Mouse (Mus musculus) MEL (cell line): ENCODE data around the gene Zfp598. TPM values are rescaled to one million over a fixed set of nuclear protein-coding genes. Genes with fewer than 3 reads are reported as not detected.

Source experiments
- DNase-seq: peaks from one replicate; pipeline ENCODE4 v3.0.0; 2011; ENCODE audit warnings: low read depth, low spot score
- H3K27ac ChIP-seq: 2 replicates; pipeline ENCODE4 v1.5.1; 2012; ENCODE audit warnings: low read depth, mild to moderate bottlenecking, control low read depth, low read length, moderate library complexity; ENCODE audit not compliant: control insufficient read depth
- H3K27me3 ChIP-seq, 2 experiments: fragments of 150-350 bp in 1 of 2; sonication (generic) in 1 of 2; 2 replicates each; pipeline ENCODE4 v1.6.1; 2012; ENCODE audit warnings: low read length in 2 of 2, mild to moderate bottlenecking in 2 of 2, improper control_type of control experiment in 1 of 2, moderate library complexity in 1 of 2; ENCODE audit not compliant: insufficient read depth in 2 of 2, control insufficient read depth in 1 of 2
- H3K36me3 ChIP-seq, 2 experiments: 2 replicates each; pipeline ENCODE4 v1.6.1; 2012 to 2014; ENCODE audit warnings: low read length in 2 of 2, improper control_type of control experiment in 1 of 2, inconsistent platforms in 1 of 2, mild to moderate bottlenecking in 1 of 2; ENCODE audit not compliant: insufficient read depth in 2 of 2, control insufficient read depth in 1 of 2
- H3K4me1 ChIP-seq, 2 experiments: fragments of 150-350 bp in 1 of 2; sonication (generic) in 1 of 2; 2 replicates each; pipeline ENCODE4 v1.6.1; 2012; ENCODE audit warnings: low read length in 2 of 2, improper control_type of control experiment in 1 of 2, mild to moderate bottlenecking in 1 of 2; ENCODE audit not compliant: insufficient read depth in 2 of 2, control insufficient read depth in 1 of 2
- H3K4me3 ChIP-seq, 2 experiments: fragments of 150-350 bp in 1 of 2; sonication (generic) in 1 of 2; 2 replicates each; pipeline ENCODE4 v1.5.1; 2012; ENCODE audit warnings: low read depth in 2 of 2, low read length in 2 of 2, mild to moderate bottlenecking in 2 of 2, moderate library complexity in 2 of 2, control low read depth in 1 of 2, improper control_type of control experiment in 1 of 2; ENCODE audit not compliant: control insufficient read depth in 1 of 2, insufficient read depth in 1 of 2
- H3K79me2 ChIP-seq: 2 replicates; pipeline ENCODE4 v1.6.1; 2012; ENCODE audit warnings: mild to moderate bottlenecking, low read length, moderate library complexity; ENCODE audit not compliant: control insufficient read depth, poor library complexity, insufficient read depth
- H3K9ac ChIP-seq: 2 replicates; pipeline ENCODE4 v1.6.1; 2012; ENCODE audit warnings: low read depth, mild to moderate bottlenecking, control low read depth, low read length, moderate library complexity; ENCODE audit not compliant: control insufficient read depth, poor library complexity, severe bottlenecking
- H3K9me3 ChIP-seq: fragments of 150-350 bp; sonication (generic); replicated peaks from 2 replicates; pipeline ENCODE4 v1.6.1; 2012; ENCODE audit warnings: mild to moderate bottlenecking, low read length, improper control_type of control experiment, moderate library complexity; ENCODE audit not compliant: insufficient read depth
- BHLHE40 ChIP-seq: IDR thresholded peaks from 2 replicates; pipeline ENCODE4 v1.6.1; 2012; ENCODE audit warnings: low read depth, mild to moderate bottlenecking, inconsistent platforms, low read length, improper control_type of control experiment, borderline replicate concordance
- E2F4 ChIP-seq: IDR thresholded peaks from 2 replicates; pipeline ENCODE4 v1.6.1; 2011; ENCODE audit warnings: low read depth, low read length, improper control_type of control experiment, borderline replicate concordance
- ELF1 ChIP-seq: IDR thresholded peaks from 2 replicates; pipeline ENCODE4 v1.6.1; 2014; ENCODE audit warnings: low read depth, mild to moderate bottlenecking, inconsistent platforms, low read length, improper control_type of control experiment, moderate library complexity
- EP300 ChIP-seq, 2 experiments: IDR thresholded peaks; 2 replicates each; pipeline ENCODE4 v1.6.1; 2011; ENCODE audit warnings: improper control_type of control experiment in 2 of 2, low read length in 2 of 2, low read depth in 1 of 2, mild to moderate bottlenecking in 1 of 2
- JUND ChIP-seq: IDR thresholded peaks from 2 replicates; pipeline ENCODE4 v1.6.1; 2011; ENCODE audit warnings: low read depth, mild to moderate bottlenecking, improper control_type of control experiment, low read length
- KAT2A ChIP-seq: conservative IDR thresholded peaks from 2 replicates; pipeline ENCODE4 v1.6.1; 2012; ENCODE audit warnings: low read depth, low read length, improper control_type of control experiment, inconsistent platforms
- MAX ChIP-seq: IDR thresholded peaks from 2 replicates; pipeline ENCODE4 v1.6.1; 2011; ENCODE audit warnings: low read length, improper control_type of control experiment
- MXI1 ChIP-seq: IDR thresholded peaks from 2 replicates; pipeline ENCODE4 v1.6.1; 2011; ENCODE audit warnings: mild to moderate bottlenecking, low read depth, low read length, improper control_type of control experiment
- MYB ChIP-seq: IDR thresholded peaks from 2 replicates; pipeline ENCODE4 v1.6.1; 2011; ENCODE audit warnings: mild to moderate bottlenecking, low read depth, low read length, improper control_type of control experiment
- POLR2AphosphoS2 ChIP-seq: IDR thresholded peaks from 2 replicates; pipeline ENCODE4 v1.6.1; 2011; ENCODE audit warnings: low read length, improper control_type of control experiment
- RAD21 ChIP-seq: IDR thresholded peaks from 2 replicates; pipeline ENCODE4 v1.6.1; 2011; ENCODE audit warnings: mild to moderate bottlenecking, low read depth, low read length, improper control_type of control experiment
- SIN3A ChIP-seq: IDR thresholded peaks from 2 replicates; pipeline ENCODE4 v1.6.1; 2012; ENCODE audit warnings: low read length, improper control_type of control experiment, inconsistent platforms
- SMC3 ChIP-seq: IDR thresholded peaks from 2 replicates; pipeline ENCODE4 v1.6.1; 2011; ENCODE audit warnings: low read depth, low read length, improper control_type of control experiment
- TAL1 ChIP-seq: IDR thresholded peaks from 2 replicates; pipeline ENCODE4 v1.6.1; 2012; ENCODE audit warnings: mild to moderate bottlenecking, inconsistent platforms, low read length, moderate library complexity, mixed read lengths
- TBP ChIP-seq: IDR thresholded peaks from 2 replicates; pipeline ENCODE4 v1.8.0; 2011; ENCODE audit warnings: low read depth, low read length, improper control_type of control experiment
- USF1 ChIP-seq: IDR thresholded peaks from 2 replicates; pipeline ENCODE4 v1.6.1; 2014; ENCODE audit warnings: low read depth, mild to moderate bottlenecking, inconsistent platforms, low read length, improper control_type of control experiment, moderate library complexity
- ZC3H11A ChIP-seq: IDR thresholded peaks from 2 replicates; pipeline ENCODE4 v1.6.1; 2012; ENCODE audit warnings: low read depth, mild to moderate bottlenecking, inconsistent platforms, low read length, improper control_type of control experiment
- ZNF384 ChIP-seq: IDR thresholded peaks from 2 replicates; pipeline ENCODE4 v1.6.1; 2012; ENCODE audit warnings: low read depth, mild to moderate bottlenecking, inconsistent platforms, low read length, improper control_type of control experiment
- polyA plus RNA-seq, 2 experiments: library from polyadenylated mRNA; stranded (reverse) in 1 of 2; unstranded in 1 of 2; fragments of >175 nt in 1 of 2; fragments of >200 nt in 1 of 2; gene quantifications; 2 replicates each; pipeline versions ENCODE4 v1.2.1 to v1.2.4; 2012; ENCODE audit warnings: low replicate concordance in 2 of 2, low read depth in 1 of 2; ENCODE audit not compliant: insufficient read length in 2 of 2, insufficient read depth in 1 of 2, missing spikeins in 1 of 2
- total RNA-seq: library from RNA; depleted of rRNA; stranded (reverse); fragments of 300-350 nt; gene quantifications from 2 replicates; pipeline ENCODE4 v1.2.3, GENCODE M21; 2012

The Zfp598 gene
- total and polyA plus RNA-seq, 3 experiments = 22.2 to 80.4 (median 59.0) TPM

- Histone ChIP-seq H3K27ac (peak overlapping the region; percentile 74), H3K9ac (peak overlapping the region; percentile 79), H3K36me3 (peaks cover 5 to 15% of the 10 kb centered on the region in 2 experiments; a peak in 3 of 4 replicates), H3K4me1 (peaks cover 0 to 12% of the 10 kb centered on the region in 2 experiments; a peak in 3 of 4 replicates), H3K4me3 (peak overlapping the region; percentile 70 to 85), H3K27me3 (no peaks in the 10 kb centered on the region), H3K79me2 (peaks cover 47% of the 10 kb centered on the region), H3K9me3 (no peaks in the 10 kb centered on the region)
- DNase-seq = peak; percentile 76
- no peak for TF ChIP-seq ZC3H11A
- TF ChIP-seq SIN3A = peak; percentile 10; the same call in 1 of the 2 replicates
- TF ChIP-seq JUND = 0 out of 2 replicates have a peak, but pooled peaks have one; percentile 21
- TF ChIP-seq EP300 (IDR thresholded peaks at IDR 0.05; ENCODE audit: low read depth in 1 of 2, low read length in 2 of 2) = 0 out of 4 replicates have a peak, but pooled peaks of 1 of the 2 experiments have one; percentile 20
- no peak for TF ChIP-seq TAL1
- peak; percentile 26; the same call in 1 of the 2 replicates for TF ChIP-seq MYB
- 0 out of 2 replicates have a peak, but pooled peaks have one; percentile 10 for TF ChIP-seq SMC3
- peak; percentile 19; the same call in 1 of the 2 replicates for TF ChIP-seq MAX
- TF ChIP-seq E2F4 = no peak
- 0 out of 2 replicates have a peak, but pooled peaks have one; percentile 6 for TF ChIP-seq BHLHE40
- TF ChIP-seq MXI1 = no peak; the same call in 1 of the 2 replicates
- no peak; the same call in 1 of the 2 replicates for TF ChIP-seq POLR2AphosphoS2
- no peak for TF ChIP-seq ELF1
- TF ChIP-seq ZNF384 = peak; percentile 24; the same call in 1 of the 2 replicates
- no peak for TF ChIP-seq TBP
- no peak for TF ChIP-seq KAT2A
- no peak for TF ChIP-seq USF1
Measured at GRCm38 (mm10) chr17:24723122-24723880, 53.8 kb downstream of the Zfp598 start.

- no peaks in the 10 kb centered on the region for H3K27me3 ChIP-seq
- peak overlapping the region; percentile 70 to 85 for H3K4me3 ChIP-seq
- peak overlapping the region; percentile 74 for H3K27ac ChIP-seq
- no peak for DNase-seq
- TF ChIP-seq EP300 (IDR thresholded peaks at IDR 0.05; ENCODE audit: low read depth in 1 of 2, low read length in 2 of 2) = peak in 1 of 2 experiments; percentile 28; a peak in 1 of 4 replicates
- TF ChIP-seq POLR2AphosphoS2 = no peak
- TF ChIP-seq TAL1 = peak; percentile 12; the same call in 1 of the 2 replicates
- TF ChIP-seq RAD21 = no peak
- H3K9me3 ChIP-seq = no peaks in the 10 kb centered on the region
- peaks cover 0 to 8% of the 10 kb centered on the region in 2 experiments; a peak in 3 of 4 replicates for H3K4me1 ChIP-seq
- peak overlapping the region; percentile 79 for H3K9ac ChIP-seq
- peaks cover 43% of the 10 kb centered on the region for H3K79me2 ChIP-seq
- peaks cover 5 to 10% of the 10 kb centered on the region in 2 experiments; a peak in 2 of 4 replicates for H3K36me3 ChIP-seq
Measured at GRCm38 (mm10) chr17:24723881-24724180, 54.3 kb downstream of the Zfp598 start.
